ENCODE assay signal across 8 mouse cellular contexts in genomic region chr11:4186486-4187317, GRCm38 (mm10). TPM values are rescaled to one million over a fixed set of nuclear protein-coding genes. Genes with fewer than 3 reads are reported as not detected.
DNase-seq lines count a peak whose midpoint lies in the region; ATAC-seq lines count a peak whose summit lies in the region.

Gene Tbc1d10a, plus strand, starts transcription at chr11:4186789.

- peaks cover 4% of the 10 kb centered on the region for H3K4me1 ChIP-seq in forebrain, embryonic 14.5 days (ENCODE audit: control insufficient read depth, insufficient read depth, low read length)
- H3K4me1 ChIP-seq in neural tube, embryonic 15.5 days = peaks cover 43% of the 10 kb centered on the region

- H3K9ac ChIP-seq in forebrain, embryonic 14.5 days (ENCODE audit: low read length) = peak within 1 kb of the TSS; percentile 86
- H3K9ac ChIP-seq in neural tube, embryonic 15.5 days (replicated peaks) = peak within 1 kb of the TSS; percentile 83

- WGBS in forebrain, embryonic 14.5 days = under 1% methylated on average over 56 of the region's 71 CpGs
- WGBS in neural tube, embryonic 15.5 days = under 1% methylated on average over 71 of the region's 71 CpGs

- peak within 1 kb of the TSS; percentile 33; the same call in 1 of the 2 replicates for H3K27ac ChIP-seq in forebrain, embryonic 14.5 days (ENCODE audit: low read depth, low read length)
- peak within 1 kb of the TSS; percentile 78 for H3K27ac ChIP-seq in neural tube, embryonic 15.5 days (replicated peaks)

- peak within 1 kb of the TSS; percentile 89 for H3K4me2 ChIP-seq in forebrain, embryonic 14.5 days (ENCODE audit: low read length)
- H3K4me2 ChIP-seq in neural tube, embryonic 15.5 days = peak within 1 kb of the TSS; percentile 84

- ATAC-seq in forebrain, embryonic 14.5 days = peak; percentile 99
- ATAC-seq in neural tube, embryonic 15.5 days (ENCODE audit: low FRiP score) = peak; percentile 99

- H3K9me3 ChIP-seq in forebrain, embryonic 14.5 days (replicated peaks; ENCODE audit: control insufficient read depth, low read length) = no peaks in the 10 kb centered on the region
- H3K9me3 ChIP-seq in neural tube, embryonic 15.5 days (replicated peaks) = no peaks in the 10 kb centered on the region

- H3K4me3 ChIP-seq in forebrain, embryonic 14.5 days (ENCODE audit: low read depth, low read length) = peak within 1 kb of the TSS; percentile 73
- H3K4me3 ChIP-seq in neural tube, embryonic 15.5 days (replicated peaks) = peak within 1 kb of the TSS; percentile 73

- H3K36me3 ChIP-seq in forebrain, embryonic 14.5 days (ENCODE audit: control insufficient read depth, insufficient read depth, low read length) = peaks cover 16% of the 10 kb centered on the region
- peaks cover 16% of the 10 kb centered on the region for H3K36me3 ChIP-seq in neural tube, embryonic 15.5 days

- intact Hi-C loops in heart, postnatal 14 days (cut with DNase I) = loop anchor here (1.0 kb wide), 1 partner anchor 30 kb away; no protein-coding TSS in a partner anchor

- H3K27me3 ChIP-seq in forebrain, embryonic 14.5 days (replicated peaks; ENCODE audit: control insufficient read depth, insufficient read depth, low read length) = no peaks in the 10 kb centered on the region
- no peaks in the 10 kb centered on the region for H3K27me3 ChIP-seq in neural tube, embryonic 15.5 days (replicated peaks)

- DNase-seq in ES-CJ7 (ENCODE audit: low read depth, low spot score) = peak; percentile 97
- peak; percentile 99 for DNase-seq in cerebellum, adult 11 months
- DNase-seq in forebrain, embryonic 14.5 days (ENCODE audit: low spot score) = peak; percentile 99
- peak; percentile 98 for DNase-seq in heart, postnatal 14 days
- peak; percentile 98 for DNase-seq in layer of hippocampus, adult 11-12 months (ENCODE audit: low spot score)
- peak; percentile 99 for DNase-seq in lung, adult 18-20 months
- DNase-seq in testis, postnatal 14 days (ENCODE audit: low spot score) = peak; percentile 99

RNA-seq across cellular contexts. Expression of gene Tbc1d10a, which starts in this region (rescaled TPM):
- 13.3 and 18.3 TPM in 2 replicates for polyA plus RNA-seq in forebrain, embryonic 14.5 days (2014; fragmentation: Nextera tagmentation; extraction: Ambion mirVana)
- 10 to 100 TPM; 14.5 to 14.7 TPM for total RNA-seq in heart, postnatal 14 days (2021)
- polyA plus RNA-seq in neural tube, embryonic 15.5 days (2015; fragmentation: Nextera tagmentation; extraction: Ambion mirVana) = 40.2 and 40.3 TPM in 2 replicates

Comparison
In these comparisons a context has a peak if more than half of its experiments do, and no peak if none do; other contexts are left out.
1. Peak in every context shown above with its lines: DNase-seq, ATAC-seq, H3K4me3 ChIP-seq and H3K27ac ChIP-seq.